Mouse (Mus musculus) liver, embryonic 14.5 days (tissue): ENCODE measurements around the gene Pde11a. TPM values are rescaled to one million over a fixed set of nuclear protein-coding genes. Genes with fewer than 3 reads are reported as not detected.

ENCODE experiments used
- ATAC-seq: fragments of 200-750 bp; cut with Nextera tagmentation; 2 replicates; pipeline ENCODE4 v1.8.0; 2017; ENCODE audit warnings: moderate number of reproducible peaks, mild to moderate bottlenecking, moderate library complexity; ENCODE audit not compliant: insufficient read depth
- DNase-seq, 3 experiments: peaks; one replicate each; pipeline ENCODE4 v3.0.0-alpha.2; 2012 to 2013; ENCODE audit warnings: low read depth in 3 of 3, low spot score in 3 of 3
- H3K27ac ChIP-seq: fragments of 300-500 bp; sonication (generic); 2 replicates; pipeline ENCODE4 v1.5.1; 2014; ENCODE audit warnings: moderate library complexity, mild to moderate bottlenecking, control low read depth, inconsistent platforms
- H3K27me3 ChIP-seq: fragments of 300-500 bp; sonication (generic); 2 replicates; pipeline ENCODE4 v1.6.1; 2014; ENCODE audit warnings: mild to moderate bottlenecking, low read length, moderate library complexity; ENCODE audit not compliant: control insufficient read depth, insufficient read depth
- H3K36me3 ChIP-seq: fragments of 300-500 bp; sonication (generic); replicated peaks from 2 replicates; pipeline ENCODE4 v1.6.1; 2014; ENCODE audit warnings: low read depth; ENCODE audit not compliant: control insufficient read depth, insufficient read depth
- H3K4me1 ChIP-seq, 2 experiments: fragments of 200-500 bp in 1 of 2; fragments of 300-500 bp in 1 of 2; sonication (generic) in 1 of 2; replicated peaks; 2 replicates each; pipeline ENCODE4 v1.6.1; 2012 to 2014; ENCODE audit warnings: antibody characterized with exemption in 1 of 2, inconsistent platforms in 1 of 2, low read length in 1 of 2; ENCODE audit not compliant: control insufficient read depth in 2 of 2, insufficient read depth in 2 of 2
- H3K4me2 ChIP-seq: fragments of 300-500 bp; sonication (generic); 2 replicates; pipeline ENCODE4 v1.6.1; 2014; ENCODE audit warnings: low read depth, mild to moderate bottlenecking, control low read depth, moderate library complexity
- H3K4me3 ChIP-seq, 2 experiments: fragments of 200-500 bp in 1 of 2; fragments of 300-500 bp in 1 of 2; sonication (generic) in 1 of 2; 2 replicates each; pipeline ENCODE4 v1.5.1; 2012 to 2014; ENCODE audit warnings: low read depth in 2 of 2, low read length in 2 of 2, mild to moderate bottlenecking in 2 of 2, control low read depth in 1 of 2, inconsistent platforms in 1 of 2, moderate library complexity in 1 of 2; ENCODE audit not compliant: insufficient read depth in 1 of 2
- H3K9ac ChIP-seq: fragments of 300-500 bp; sonication (generic); replicated peaks from 2 replicates; pipeline ENCODE4 v1.6.1; 2014; ENCODE audit warnings: mild to moderate bottlenecking, control low read depth, moderate library complexity
- H3K9me3 ChIP-seq: fragments of 300-500 bp; sonication (generic); 2 replicates; pipeline ENCODE4 v1.6.1; 2016; ENCODE audit warnings: low read length, mixed read lengths; ENCODE audit not compliant: control insufficient read depth
- CTCF ChIP-seq: IDR thresholded peaks from 2 replicates; pipeline ENCODE4 v1.5.1; 2016; ENCODE audit warnings: antibody characterized with exemption, low read depth, control low read depth
- EP300 ChIP-seq: IDR thresholded peaks from 2 replicates; pipeline ENCODE4 v1.6.1; 2016; ENCODE audit warnings: antibody characterized with exemption, low read depth
- WGBS: fragments of 180-500 bp; shearing (Covaris S2); extraction: QIAGEN DNeasy Blood & Tissue Kit; methylation state at CpG from one replicate; pipeline ENCODE4 v1.1.7; 2014; ENCODE audit not compliant: insufficient replicate concordance; 5-methylcytosine and 5-hydroxymethylcytosine counted together
- polyA plus RNA-seq, 2 experiments: library from polyadenylated mRNA; depleted of rRNA in 1 of 2; stranded (reverse) in 1 of 2; unstranded in 1 of 2; fragments of >200 nt; fragmentation: Nextera tagmentation in 1 of 2; extraction: Ambion mirVana in 1 of 2; gene quantifications; 2 replicates each; pipeline versions ENCODE4 v1.2.1 to v1.2.3; 2012 to 2014

Pde11a gene
- polyA plus RNA-seq, 2 experiments, result 0.01 TPM; not detected in 1

GRCm38 (mm10) chr2:76040116-76040515 lies 298.5 kb downstream of the Pde11a start:
- no peak overlapping the region for H3K27ac ChIP-seq
- TF ChIP-seq CTCF, result no peak
- no peak for TF ChIP-seq EP300
- DNase-seq (no peak), ATAC-seq (no peak)
- no peak overlapping the region for H3K4me2 ChIP-seq
- no peak overlapping the region for H3K9ac ChIP-seq
- H3K9me3 ChIP-seq, result no peaks in the 10 kb centered on the region
- H3K27me3 ChIP-seq, result no peaks in the 10 kb centered on the region
- no peak overlapping the region for H3K4me3 ChIP-seq
- peaks cover 0 to 3% of the 10 kb centered on the region in 2 experiments; a peak in 2 of 4 replicates for H3K4me1 ChIP-seq
- WGBS, result 68% methylated on average over 7 of the region's 7 CpGs
- H3K36me3 ChIP-seq, result no peaks in the 10 kb centered on the region

GRCm38 (mm10) chr2:76030080-76030479 lies 308.5 kb downstream of the Pde11a start:
- Histone ChIP-seq H3K4me2 (no peak overlapping the region), H3K36me3 (no peaks in the 10 kb centered on the region), H3K27me3 (no peaks in the 10 kb centered on the region), H3K9me3 (no peaks in the 10 kb centered on the region), H3K27ac (no peak overlapping the region), H3K4me3 (no peak overlapping the region), H3K4me1 (no peaks in the 10 kb centered on the region), H3K9ac (no peak overlapping the region)
- no peak for DNase-seq
- TF ChIP-seq EP300, result no peak
- ATAC-seq, result no peak
- WGBS, result 59% methylated on average over 8 of the region's 8 CpGs

- WGBS, result 37% methylated on average over 20 of the region's 20 CpGs
- no peak for ATAC-seq
- TF ChIP-seq EP300 (no peak), CTCF (no peak)
- no peak for DNase-seq
- Histone ChIP-seq H3K4me1 (no peaks in the 10 kb centered on the region), H3K36me3 (no peaks in the 10 kb centered on the region), H3K27me3 (no peaks in the 10 kb centered on the region), H3K4me2 (no peak overlapping the region), H3K27ac (no peak overlapping the region), H3K9me3 (no peaks in the 10 kb centered on the region), H3K9ac (no peak overlapping the region), H3K4me3 (no peak overlapping the region)
These were observed 309.3 kb downstream of the Pde11a start for GRCm38 (mm10) chr2:76029081-76029901.

- Histone ChIP-seq H3K9me3 (no peaks in the 10 kb centered on the region), H3K27me3 (no peaks in the 10 kb centered on the region), H3K36me3 (no peaks in the 10 kb centered on the region), H3K4me1 (no peaks in the 10 kb centered on the region), H3K9ac (no peak overlapping the region), H3K27ac (no peak overlapping the region), H3K4me3 (no peak overlapping the region), H3K4me2 (no peak overlapping the region)
- DNase-seq (no peak), ATAC-seq (no peak)
- 39% methylated on average over 7 of the region's 7 CpGs for WGBS
- TF ChIP-seq EP300, result no peak
- no peak for TF ChIP-seq CTCF
These were observed 321.7 kb downstream of the Pde11a start for GRCm38 (mm10) chr2:76016890-76017289.

GRCm38 (mm10) chr2:76016136-76016535 lies 322.4 kb downstream of the Pde11a start:
- no peak overlapping the region for H3K27ac ChIP-seq
- no peaks in the 10 kb centered on the region for H3K27me3 ChIP-seq
- no peak overlapping the region for H3K4me2 ChIP-seq
- no peaks in the 10 kb centered on the region for H3K4me1 ChIP-seq
- WGBS, result 72% methylated on average over 8 of the region's 8 CpGs
- H3K4me3 ChIP-seq, result no peak overlapping the region
- TF ChIP-seq EP300 (no peak), CTCF (no peak)
- ATAC-seq (no peak), DNase-seq (no peak)
- no peaks in the 10 kb centered on the region for H3K9me3 ChIP-seq
- no peak overlapping the region for H3K9ac ChIP-seq
- no peaks in the 10 kb centered on the region for H3K36me3 ChIP-seq
